Mouse (Mus musculus) left cerebral cortex, adult 9 months (tissue): ENCODE measurements around the gene Sgk2.
"Not testable (repeated sequence)": the region's sequence is repeated elsewhere in the genome, so short reads cannot be mapped to it uniquely, and the experiment has no call there.

Experiments used
- DNase-seq, 2 experiments: peaks; one replicate each; pipeline ENCODE4 v3.0.0; 2022; ENCODE audit warnings: low spot score in 2 of 2

Sgk2 gene

DNA sequence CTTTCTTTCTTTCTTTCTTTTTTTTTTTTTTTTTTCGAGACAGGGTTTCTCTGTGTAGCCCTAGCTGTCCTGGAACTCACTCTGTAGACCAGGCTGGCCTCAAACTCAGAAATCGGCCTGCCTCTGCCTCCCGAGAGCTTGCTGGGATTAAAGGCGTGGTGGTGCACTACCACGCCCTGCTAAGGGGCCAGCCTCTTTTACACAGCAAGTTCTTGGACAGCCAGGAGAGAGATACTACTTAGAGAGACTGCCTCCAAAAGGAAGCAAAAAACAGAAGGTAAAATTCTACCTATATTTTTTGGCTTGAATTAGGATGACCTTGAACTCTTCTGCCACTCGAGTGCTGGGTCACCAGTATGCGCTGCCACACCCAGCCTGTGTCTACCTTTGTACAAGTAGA lies 71.9 kb downstream of the Sgk2 start:
- DNase-seq = not testable (repeated sequence)

DNA sequence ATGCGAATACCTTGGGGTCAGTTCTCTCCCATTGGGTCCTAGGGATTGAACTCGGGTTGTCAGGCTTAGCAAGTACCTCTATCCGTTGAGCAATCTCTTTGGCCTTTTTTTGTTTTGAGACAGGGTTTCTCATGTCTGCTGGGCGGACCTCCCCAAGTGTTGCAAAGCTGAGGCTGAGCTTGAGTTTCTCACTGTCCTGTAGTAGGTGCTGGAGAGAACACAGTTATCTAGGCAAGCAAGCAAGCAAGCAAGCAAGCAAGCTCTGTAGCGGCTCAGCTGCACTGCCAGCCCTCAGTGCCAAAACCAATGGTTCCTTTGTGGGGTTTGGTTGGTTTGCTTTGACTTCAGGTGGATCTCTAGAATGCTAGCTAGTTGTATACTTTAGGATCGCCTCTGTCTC lies 73.5 kb downstream of the Sgk2 start:
- DNase-seq = no peak

DNA sequence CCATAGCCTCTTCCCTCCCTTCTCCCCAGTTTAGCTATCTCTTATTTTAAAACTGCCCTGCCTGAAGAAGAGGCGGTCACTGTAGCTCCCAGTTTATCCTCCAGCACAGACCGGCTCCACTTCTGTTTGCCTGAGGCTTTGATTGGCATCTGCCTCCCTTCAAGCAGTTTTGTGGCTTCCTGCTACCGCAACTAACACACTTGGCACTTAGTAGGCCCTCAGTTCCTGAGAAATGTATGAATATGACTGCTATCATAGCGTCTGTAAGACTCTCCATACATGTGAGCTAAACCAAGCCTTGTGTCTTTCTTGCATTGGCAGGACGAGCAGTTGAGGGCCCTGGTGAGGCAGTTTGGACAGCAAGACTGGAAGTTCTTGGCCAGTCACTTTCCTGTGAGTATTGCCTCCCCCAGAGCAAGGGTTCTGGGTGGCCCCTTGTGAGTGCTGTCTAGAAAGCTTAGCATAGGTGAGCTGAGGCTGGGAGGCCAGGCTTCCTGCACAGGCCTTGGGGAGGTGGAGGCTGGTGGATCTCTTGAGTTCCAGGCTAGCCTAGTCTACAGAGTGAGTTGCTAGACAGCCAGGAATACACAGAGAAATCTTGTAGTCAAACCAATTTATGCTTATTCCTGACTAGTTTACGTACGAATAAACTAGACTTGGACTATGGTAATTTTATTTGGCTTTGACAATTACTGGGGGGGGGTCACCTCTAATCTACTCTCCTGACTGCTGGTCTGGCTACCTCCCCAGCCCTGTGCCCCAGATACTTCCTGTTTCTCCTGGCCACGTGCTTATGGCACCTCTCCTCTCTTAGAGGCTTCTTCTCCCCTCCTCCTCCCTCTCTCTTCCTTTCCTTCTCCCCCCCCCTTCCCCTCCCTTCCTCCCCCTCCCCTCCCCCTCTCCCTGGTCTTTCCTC lies 74.3 kb downstream of the Sgk2 start:
- no peak for DNase-seq

DNA sequence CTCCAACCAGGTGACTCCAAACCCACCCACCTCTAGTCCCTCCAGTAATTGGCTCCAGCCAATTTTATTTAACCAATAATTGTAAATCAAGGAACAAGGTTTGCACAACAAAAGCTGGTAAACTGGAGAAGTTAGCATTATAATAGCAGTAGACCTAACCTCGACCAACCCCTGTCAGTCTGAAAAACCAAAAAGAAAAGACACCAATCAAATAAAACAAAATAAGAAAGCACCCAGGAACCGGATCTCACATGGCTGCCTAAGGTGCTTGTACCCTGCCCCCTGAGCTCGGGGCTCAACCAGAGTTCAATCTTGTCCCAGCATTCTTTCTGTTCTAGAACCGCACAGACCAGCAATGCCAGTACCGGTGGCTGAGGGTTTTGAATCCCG lies 75.0 kb downstream of the Sgk2 start:
- DNase-seq = no peak
